Mouse (Mus musculus): ENCODE measurements around the gene Klf16.

Klf16 gene

DNA sequence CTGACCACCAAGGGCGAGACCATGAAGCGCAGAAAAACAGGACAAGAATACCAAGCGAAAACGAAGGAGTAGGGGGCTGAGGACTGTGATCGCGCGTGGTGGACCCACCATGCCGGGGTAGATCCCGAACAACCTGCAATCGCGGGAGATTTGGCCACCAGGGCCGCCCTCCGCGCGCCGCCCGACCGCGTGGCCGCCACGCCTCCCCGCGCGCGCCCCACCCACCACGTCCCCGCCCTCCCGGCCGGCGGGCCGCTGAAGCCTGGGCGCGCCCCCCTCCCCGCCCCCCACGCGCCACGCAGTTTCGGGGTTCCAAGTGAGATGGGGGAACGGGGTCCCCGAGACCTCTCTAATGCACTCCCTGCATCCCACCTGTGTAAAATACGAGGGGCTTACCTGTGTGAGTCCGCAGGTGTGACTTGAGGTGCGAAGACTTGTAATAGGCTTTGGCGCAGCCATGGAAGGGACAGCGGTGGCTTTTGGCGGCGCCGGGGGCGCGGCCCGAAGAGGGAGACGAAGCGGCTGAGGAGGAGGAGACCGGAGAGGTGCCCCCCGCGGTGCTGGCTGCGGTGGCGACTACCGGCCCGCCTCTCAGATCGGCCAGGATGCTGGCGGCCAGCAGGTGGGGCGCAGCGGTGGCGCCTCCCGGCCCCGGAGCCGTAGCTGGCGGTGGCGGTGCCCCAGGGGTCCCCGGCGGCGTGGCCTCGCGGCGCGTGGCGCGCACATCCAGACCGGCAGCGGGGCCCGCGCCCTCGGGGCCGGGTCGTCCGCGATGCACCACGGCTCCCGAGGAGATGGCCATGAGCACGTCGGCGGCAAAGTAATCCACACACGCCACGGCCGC lies 548 bp downstream of the Klf16 start:
- in situ Hi-C loops (cut with MboI, MseI) = loop anchor here (5.0 to 10.0 kb wide), 3 partner anchors 46 to 111 kb away; partner anchors contain the start of gene Csnk1g2 (in 1 of the 2)

DNA sequence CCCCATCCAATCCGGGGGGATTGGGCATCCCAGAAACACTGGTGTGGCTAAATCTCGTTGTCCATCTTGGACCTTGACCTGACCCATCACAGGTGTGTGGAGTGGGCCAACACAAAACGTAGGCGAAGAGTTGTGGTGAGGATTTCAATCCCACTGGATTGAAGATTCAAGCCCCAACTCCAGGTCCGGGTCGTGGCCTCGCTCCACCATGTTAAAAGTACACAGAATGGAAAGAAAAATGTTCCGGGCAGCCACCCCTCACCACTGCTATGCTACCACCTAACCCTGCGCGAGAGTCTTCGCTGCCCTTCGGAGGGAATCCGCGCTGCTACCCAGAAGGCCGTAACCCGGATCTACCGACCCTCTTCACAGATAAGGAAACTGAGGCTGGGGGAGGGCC lies 1.2 kb downstream of the Klf16 start:
- in situ Hi-C loops (cut with MboI, MseI) = loop anchor here (5.0 to 10.0 kb wide), 3 partner anchors 46 to 111 kb away; partner anchors contain the start of gene Csnk1g2 (in 1 of the 2)

DNA sequence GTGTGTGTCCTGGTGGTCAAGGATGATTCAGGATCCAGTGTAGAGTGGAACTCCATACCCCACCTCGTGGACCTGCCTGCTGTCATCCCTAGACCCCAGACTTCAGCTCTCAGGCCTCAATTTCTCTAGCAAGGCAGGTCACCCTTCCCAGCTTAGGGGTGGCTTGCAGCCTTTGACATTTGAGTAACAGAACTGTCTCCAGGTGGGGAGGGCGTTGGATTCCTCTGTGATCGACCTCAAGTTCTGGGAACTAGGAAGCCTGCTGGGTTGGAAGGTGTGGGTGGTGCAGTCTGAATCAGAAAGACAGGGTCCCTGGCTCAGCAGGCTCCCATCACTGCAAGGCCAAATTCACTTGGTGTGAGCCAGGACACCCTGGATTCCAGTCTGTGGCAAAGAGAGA lies 2.2 kb downstream of the Klf16 start:
- in situ Hi-C loops (cut with MboI, MseI) = loop anchor here (5.0 to 10.0 kb wide), 3 partner anchors 47 to 112 kb away; partner anchors contain the start of gene Csnk1g2 (in 1 of the 2)

DNA sequence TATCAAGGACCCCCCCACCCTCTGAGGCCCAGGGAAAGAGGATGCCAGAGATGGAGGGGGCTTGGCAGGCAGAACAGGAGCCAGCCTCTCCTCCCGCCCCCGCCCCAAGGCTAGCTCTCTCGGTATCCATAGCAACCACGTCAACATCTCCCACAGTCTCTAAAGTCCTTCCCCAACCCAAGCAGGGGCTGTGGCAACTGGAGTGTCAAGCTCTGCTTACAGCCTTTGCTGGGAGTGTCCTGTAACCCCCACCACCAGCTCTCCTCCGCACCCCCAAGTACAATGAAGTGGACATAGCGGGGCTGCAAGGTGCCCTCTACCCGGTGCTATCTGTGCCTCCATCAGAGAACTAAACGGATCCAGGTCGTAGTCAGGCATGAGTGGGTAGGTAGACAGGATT lies 3.2 kb downstream of the Klf16 start:
- in situ Hi-C loops (cut with MboI, MseI) = loop anchor here in 1 of 2 experiments (10.0 kb wide), 1 partner anchor 111 kb away; no protein-coding TSS in a partner anchor

DNA sequence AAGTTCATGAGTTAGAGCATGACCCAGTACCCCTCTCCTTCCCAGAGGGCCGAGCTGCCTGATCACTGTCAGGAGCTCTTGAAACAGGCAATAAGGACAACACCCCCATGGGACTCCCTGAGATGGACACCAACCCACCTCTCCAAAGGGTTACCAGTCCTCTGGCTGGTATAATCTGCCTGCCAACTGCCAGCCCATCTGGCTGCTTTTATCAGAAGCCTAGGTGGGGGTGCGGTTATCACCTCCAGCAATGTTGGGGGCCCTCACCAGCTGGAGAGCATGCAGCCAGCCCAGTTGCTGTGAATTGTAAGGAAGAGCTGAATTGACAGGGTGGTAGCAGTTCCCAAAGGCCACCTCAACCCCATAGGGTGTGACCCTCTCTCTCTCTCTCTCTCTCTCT lies 4.6 kb downstream of the Klf16 start:
- in situ Hi-C loops (cut with MboI, MseI) = loop anchor here in 1 of 2 experiments (10.0 kb wide), 1 partner anchor 112 kb away; no protein-coding TSS in a partner anchor

DNA sequence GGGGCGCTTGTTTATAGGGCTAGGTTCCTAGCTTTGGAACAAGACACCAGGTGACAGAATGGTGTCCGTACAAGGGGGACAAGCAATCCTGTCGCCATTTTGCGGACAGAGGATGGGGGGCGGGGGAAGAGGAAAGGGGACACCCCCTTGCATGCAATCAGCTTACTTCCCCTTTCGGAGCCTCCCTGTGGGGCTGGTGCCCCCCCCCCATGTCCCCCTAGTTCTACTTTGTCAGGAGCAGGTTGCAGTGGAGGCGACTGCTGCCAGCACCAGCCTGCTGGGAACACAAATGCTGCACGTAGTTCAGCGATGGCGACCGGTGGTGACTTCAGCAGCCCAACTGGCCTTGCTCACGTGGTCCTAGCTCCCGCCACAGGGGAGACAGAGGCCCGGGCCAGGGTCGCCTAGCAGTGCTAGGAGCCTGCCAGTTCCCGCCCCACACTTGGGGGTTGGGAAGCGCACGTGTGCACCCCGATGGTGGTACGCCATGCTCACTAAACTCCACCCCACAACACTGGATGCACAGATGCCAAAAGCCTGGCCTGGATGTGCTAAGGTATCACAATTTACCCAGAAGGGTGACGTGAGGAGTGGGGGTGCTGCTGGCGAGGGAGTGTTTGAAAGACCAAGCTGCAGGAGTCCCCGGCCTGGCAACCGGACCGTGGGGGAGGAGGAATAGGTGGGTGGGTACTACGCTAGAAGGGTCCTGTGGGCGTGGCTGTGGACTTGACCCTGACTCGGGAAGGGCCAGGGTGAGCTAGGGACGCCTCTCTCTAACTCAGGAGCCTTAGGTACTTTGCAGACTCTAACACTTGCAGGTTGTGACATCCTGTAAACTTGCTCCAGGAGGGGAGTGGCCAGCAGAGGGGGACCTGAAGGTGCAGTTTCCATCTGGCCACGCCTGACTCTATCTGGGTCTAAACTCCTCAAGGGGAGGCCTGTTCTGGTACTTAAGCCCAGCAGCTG lies 6.0 kb downstream of the Klf16 start:
- in situ Hi-C loops (cut with MboI, MseI) = loop anchor here in 1 of 2 experiments (10.0 kb wide), 1 partner anchor 114 kb away; no protein-coding TSS in a partner anchor

DNA sequence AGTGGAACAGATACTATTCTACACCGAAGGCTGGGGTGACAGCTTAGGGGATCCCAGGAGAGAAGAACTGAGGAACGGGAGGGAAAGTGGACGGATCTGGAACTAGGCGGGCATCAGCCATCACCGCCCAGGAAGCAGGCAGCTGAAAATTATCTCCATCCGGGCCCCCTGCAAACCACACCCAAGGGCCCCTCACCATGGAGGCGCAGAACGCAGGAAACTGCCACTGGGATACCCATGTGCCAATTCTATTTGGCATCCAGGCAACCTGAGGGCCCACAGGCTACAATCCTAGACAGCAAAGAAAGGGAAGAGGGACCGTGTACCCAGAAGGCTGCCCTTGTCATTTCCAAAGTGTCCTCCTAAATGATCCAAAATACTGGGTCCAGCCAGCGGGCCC lies 6.7 kb downstream of the Klf16 start:
- in situ Hi-C loops (cut with MboI, MseI) = loop anchor here in 1 of 2 experiments (10.0 kb wide), 1 partner anchor 114 kb away; no protein-coding TSS in a partner anchor

DNA sequence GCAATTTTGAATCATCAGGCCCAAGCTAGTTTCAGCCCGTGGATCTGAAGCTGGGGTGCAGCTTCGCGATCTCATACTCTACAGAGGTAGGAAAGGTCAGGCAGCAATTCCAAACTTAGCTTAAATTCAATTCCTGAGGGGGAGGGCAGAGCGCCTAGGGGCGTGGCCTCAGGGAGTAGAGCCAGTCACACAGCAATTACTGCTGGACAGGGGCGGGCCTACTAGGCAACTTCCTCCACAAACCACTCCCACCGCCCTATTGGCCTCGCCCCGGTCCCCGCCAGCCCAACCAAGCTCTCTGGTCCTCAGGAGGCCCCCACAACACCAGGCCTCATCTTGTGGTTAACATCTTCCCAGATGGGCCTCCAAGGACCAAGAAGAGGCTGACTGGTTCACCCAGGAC lies 7.5 kb downstream of the Klf16 start:
- in situ Hi-C loops (cut with MboI, MseI) = loop anchor here in 1 of 2 experiments (10.0 kb wide), 1 partner anchor 115 kb away; no protein-coding TSS in a partner anchor

DNA sequence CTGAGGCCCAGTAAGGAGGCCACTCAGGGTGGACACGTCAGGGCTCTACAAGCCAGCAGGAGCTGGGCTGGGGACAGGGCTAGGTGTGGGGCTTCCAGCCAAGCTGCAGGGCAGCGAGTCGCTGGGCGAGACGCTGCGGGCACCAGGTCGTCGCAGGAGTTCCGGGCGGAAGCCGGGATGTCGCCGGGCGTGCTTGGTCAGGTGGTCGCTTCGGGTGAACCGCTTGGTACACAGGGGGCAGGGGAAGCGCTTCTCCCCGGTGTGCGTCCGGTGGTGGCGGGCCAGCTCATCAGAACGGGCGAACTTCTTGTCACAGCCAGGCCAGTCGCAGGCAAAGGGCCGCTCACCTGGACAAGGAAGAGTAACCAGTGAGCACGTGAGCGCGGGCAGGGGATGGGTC lies 8.2 kb downstream of the Klf16 start:
- in situ Hi-C loops (cut with MboI, MseI) = no loop called here

DNA sequence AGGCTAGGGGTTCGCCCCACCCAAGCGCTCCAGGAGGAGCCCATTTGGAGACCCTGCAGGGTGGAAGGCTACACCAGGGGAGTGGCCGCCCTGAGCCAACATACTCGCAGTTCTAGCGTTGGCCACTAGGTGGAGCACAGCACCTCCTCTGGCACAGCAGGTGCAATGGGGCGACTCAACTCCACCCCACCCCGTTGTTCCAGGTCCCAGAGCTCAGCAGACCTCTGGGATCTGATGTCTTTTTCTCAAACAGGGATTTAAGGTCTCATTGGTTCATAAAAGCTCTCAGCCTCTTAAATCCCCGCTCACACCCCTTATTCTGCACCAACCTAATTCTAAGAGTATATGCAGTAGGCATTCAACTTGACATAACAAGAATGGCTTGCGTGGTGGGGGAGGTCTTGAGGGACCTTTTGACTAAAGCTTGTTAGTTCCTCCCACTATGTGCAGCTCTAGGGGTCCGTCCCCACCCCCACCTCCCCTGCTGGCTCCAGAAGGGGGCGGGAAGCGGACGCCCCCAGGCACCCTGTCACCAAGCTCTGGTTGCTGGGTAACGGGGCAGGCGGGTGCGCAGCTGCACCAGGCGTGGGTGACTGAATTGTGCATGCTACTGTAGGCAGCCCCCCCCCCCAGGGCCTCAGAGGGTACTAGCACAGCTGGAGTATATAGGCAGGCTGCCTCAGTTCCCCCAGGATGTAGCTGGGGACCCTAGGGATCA lies 10.6 kb downstream of the Klf16 start:
- in situ Hi-C loops (cut with MboI, MseI) = no loop called here

DNA sequence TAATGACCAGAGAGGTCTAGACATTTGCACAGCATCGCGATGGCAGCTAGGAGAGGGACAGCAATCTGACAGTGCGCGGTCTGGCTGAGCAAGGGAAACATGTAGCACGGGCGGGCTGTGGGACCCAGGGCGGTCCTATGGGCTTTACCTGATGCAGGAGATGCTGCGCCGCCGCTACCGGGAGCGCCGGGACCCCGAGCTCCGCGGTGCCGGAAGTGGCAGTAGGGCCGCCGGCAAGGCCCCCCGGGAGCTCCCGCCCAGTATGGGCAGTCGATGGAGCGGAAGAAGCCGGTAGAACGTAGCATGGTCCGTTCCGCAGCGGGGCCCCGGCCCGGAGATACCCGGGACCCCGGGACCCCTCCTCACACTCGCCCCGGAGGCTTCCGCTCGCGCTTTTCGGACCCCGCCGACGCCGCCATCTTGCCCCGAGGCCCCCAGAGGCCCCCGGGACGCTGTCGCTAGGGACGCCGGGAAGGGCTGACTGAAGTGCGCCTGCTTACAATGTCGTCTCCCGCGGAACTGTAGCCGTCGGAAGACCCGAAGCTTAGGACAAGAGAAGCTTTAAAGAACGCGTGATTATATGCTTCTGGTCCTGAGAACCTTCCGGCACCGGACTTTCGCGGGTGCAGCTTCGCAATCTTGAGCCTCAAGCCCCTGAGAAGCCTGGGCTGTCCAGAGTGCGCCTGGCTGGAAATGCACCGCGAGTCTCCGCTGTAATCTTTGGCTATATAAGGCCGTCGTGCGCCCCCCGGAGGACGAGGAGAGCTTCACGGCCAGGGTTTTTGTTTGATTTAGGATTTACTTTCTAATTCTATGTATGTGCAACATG lies 15.8 kb downstream of the Klf16 start, which contains the start of gene Rexo1:
Gene Rexo1, minus strand, starts transcription at position 445 of the 829 bp plus-strand sequence.
- in situ Hi-C loops (cut with MboI, MseI) = no loop called here

DNA sequence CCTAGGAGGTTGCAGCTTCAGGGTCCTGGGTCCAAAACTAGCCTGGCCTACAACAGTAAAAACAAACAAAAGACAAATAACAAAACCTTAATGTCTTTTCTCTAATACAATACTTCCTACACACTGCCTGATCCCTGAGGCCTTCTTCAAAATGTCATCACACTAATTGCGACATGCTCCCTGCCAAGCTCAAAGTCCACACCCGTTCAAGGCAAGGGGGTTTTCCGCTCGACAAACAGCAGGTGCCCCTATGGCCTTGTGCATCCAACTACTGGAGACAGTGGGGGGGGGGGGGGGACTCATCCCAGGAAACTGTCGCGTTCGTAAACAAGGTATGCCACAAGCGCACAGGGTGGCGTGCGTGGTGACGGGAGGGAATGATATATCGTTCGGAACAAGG lies 16.5 kb downstream of the Klf16 start:
- in situ Hi-C loops (cut with MboI, MseI) = no loop called here

DNA sequence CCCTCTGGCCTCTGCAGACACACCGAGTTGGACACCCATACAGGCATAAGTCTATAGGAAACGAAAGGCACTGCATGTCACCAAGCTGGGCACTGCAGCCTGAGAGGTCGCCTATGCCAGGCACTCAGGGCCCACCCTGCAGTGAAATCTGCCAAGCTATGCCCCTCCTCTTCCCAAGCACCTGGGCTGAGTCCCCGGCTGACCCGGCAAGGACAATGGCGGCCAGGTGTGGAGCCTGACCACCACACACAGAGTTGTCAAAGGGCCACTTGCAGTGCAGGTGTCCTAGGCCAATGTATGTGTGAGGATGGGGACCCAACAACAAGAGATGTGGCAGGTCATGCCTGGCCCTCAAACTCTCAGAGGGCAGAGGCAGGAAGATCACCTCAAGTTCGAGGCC lies 17.7 kb downstream of the Klf16 start:
- in situ Hi-C loops (cut with MboI, MseI) = no loop called here

DNA sequence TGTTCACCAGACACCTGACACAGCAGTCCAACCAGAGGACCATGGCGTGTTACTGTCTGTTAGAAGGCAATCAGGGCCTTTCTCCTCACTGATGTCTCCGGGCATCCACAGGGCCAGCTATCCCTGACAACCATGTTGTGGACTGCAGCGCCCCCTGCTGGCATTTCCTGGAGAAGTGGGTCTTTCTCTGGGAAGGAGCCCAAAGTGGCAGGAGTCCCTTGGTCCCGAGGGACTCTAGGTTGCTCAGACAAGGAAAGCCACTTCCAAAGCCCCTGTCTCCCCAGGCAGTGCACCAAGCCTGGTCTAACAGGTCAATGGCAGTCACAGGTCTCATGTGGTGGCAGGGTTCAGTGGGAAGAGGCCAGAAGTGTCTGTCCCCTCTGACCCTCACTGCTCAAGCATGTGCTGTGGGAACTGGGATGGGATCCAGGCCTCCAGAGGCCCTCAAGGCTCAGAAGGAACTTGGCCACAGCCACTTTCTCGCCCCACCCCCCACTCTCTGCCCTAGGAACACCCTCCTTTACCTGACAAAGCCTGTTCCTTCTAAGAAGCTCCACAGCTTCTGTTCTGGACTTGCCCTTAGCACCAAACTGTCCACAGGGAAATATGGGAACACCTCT lies 19.7 kb downstream of the Klf16 start:
- in situ Hi-C loops (cut with MboI, MseI) = no loop called here

DNA sequence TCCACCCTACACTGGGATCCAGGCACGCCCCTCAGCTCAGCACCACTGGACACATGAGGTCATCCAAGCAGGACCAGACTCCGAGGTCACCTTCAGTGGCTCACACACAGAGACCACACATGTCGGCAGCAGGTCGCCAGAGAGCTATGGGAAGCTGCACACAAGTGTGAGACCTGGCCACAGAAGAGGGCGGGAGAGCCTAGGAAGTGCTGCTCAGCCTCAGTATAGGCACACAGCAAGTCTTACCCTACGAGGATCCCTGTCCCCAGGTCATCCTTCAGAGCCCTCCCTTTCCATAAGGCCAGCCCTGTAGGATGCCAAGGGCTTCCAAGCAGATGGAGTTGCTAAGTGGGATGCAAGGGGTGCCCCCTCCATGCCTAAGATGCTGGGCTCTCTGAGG lies 23.1 kb downstream of the Klf16 start:
- in situ Hi-C loops (cut with MboI, MseI) = loop anchor here (5.0 kb wide), 1 partner anchor 107 kb away; no protein-coding TSS in a partner anchor

DNA sequence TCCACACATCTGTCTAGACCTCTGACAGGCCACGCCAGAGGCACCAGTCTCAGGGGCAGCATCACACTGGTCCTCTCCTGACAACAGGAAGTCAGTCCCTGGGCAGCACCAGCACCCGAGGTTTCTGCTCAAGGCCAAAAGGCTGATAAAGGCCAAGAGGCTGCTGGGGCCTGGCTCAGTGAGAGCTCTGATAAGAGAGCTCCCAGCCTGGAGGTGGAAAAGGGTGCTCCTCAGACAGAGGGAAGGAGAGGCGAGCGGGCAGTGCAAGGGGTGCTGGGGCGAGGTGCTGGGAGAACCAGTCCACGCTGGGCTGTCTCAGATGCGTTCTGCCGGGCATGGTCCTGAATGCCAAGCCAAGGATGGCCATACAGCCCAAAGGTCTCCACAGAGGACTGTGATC lies 23.5 kb downstream of the Klf16 start:
- in situ Hi-C loops (cut with MboI, MseI) = loop anchor here (5.0 kb wide), 1 partner anchor 106 kb away; no protein-coding TSS in a partner anchor

DNA sequence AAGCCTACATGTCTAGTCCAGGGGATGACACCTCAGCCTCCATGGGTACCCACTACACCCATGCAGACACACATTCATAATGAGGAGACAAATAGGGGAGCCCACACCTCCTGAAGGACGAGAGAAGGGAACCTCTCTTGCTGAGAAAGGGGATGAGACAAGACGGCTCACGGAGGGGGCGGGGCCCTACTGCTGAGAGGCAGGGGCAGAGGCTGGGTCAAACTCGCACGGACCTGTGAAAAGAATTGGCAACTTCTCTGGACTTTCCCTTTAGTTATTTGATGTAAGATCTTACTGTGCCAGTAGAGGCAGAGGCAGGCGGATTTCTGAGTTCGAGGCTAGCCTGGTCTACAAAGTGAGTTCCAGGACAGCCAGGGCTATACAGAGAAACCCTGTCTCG lies 24.8 kb downstream of the Klf16 start:
- in situ Hi-C loops (cut with MboI, MseI) = loop anchor here (5.0 kb wide), 1 partner anchor 105 kb away; no protein-coding TSS in a partner anchor

DNA sequence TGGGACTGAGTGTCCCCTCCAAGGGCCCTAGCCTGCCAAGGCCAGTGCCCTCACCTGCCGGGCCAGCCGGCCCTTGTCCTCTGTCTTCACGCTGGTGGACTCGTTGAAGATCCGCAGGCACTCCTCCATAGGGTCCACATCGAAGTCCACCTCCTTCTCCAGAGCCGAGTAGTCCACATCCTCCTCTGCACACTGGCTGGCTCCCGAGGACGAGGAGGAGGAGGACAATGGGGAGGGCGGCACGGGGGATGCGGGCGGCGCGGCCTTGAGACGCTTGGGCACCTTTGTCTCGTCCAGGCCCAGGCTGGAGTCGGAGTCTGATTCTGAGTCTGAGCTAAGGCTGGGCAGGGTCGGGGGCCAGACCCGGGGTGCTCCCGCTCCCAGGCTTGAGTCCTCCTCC lies 27.8 kb downstream of the Klf16 start:
- in situ Hi-C loops (cut with MboI, MseI) = no loop called here

DNA sequence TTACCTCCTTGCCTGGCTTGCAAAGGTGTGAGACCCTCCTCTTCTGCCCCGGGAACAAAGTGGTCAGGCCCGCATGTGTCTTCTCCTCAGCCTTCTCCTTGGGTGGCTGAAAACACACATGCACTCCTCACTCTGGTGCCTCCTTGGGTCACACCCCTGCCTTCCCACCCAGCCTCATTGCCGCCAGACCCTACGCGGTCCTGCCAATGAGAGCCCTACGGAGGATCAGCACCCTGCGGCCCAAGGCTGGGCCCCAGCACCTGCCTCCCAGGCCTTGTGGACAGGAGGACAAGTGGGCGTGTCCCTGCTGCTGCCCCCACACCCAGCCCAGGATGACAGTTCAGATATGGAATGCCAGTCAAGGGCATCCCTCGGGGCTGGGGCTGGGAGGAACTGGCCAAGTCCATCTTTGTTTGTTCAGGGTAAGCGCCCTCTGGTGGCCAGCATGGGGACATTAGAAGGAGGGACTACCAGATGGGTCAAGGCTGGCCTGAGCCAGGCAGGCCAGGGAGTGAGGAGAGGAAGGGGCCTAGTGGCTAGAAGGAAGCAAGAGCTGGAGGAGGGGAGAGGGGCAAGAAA lies 28.6 kb downstream of the Klf16 start:
- in situ Hi-C loops (cut with MboI, MseI) = no loop called here

Data from T-helper 17 cell (primary cell).